Mouse (Mus musculus): ENCODE results near the gene Tub.
A peak's percentile ranks its signal among the peaks of the same experiment; 100 is the strongest.

The Tub gene

GRCm38 (mm10) chr7:109029961-109030465, 79.9 kb downstream of the Tub start:
- DNase-seq (ENCODE audit: low spot score): no peak

- DNase-seq (ENCODE audit: low spot score): no peak
Observed at GRCm38 (mm10) chr7:109031331-109031730, 81.2 kb downstream of the Tub start.

- DNase-seq (ENCODE audit: low spot score): no peak
Observed at GRCm38 (mm10) chr7:109032054-109032453, 81.9 kb downstream of the Tub start.

GRCm38 (mm10) chr7:109038121-109038735, 88.1 kb downstream of the Tub start:
- no peak for DNase-seq (ENCODE audit: low spot score)

- no peak for DNase-seq (ENCODE audit: low spot score)
Observed at GRCm38 (mm10) chr7:109038987-109039386, 88.8 kb downstream of the Tub start.

- no peak for DNase-seq (ENCODE audit: low spot score)
Observed at GRCm38 (mm10) chr7:109039445-109039844, 89.3 kb downstream of the Tub start.

GRCm38 (mm10) chr7:109045876-109046275, 95.7 kb downstream of the Tub start:
- no peak for DNase-seq (ENCODE audit: low spot score)

GRCm38 (mm10) chr7:109050831-109051230, 100.7 kb downstream of the Tub start:
- DNase-seq (ENCODE audit: low spot score): no peak

GRCm38 (mm10) chr7:109059536-109059935, 109.4 kb downstream of the Tub start:
- DNase-seq (ENCODE audit: low spot score): no peak

GRCm38 (mm10) chr7:109069641-109070040, 119.5 kb downstream of the Tub start:
- DNase-seq (ENCODE audit: low spot score): no peak

- DNase-seq (ENCODE audit: low spot score): no peak
Observed at GRCm38 (mm10) chr7:109072326-109072725, 122.2 kb downstream of the Tub start.

GRCm38 (mm10) chr7:109082269-109083112, 132.4 kb downstream of the Tub start:
- DNase-seq (ENCODE audit: low spot score): peak; percentile 67

- peak; percentile 78 for DNase-seq (ENCODE audit: low spot score)
Observed at GRCm38 (mm10) chr7:109083113-109083812, 133.1 kb downstream of the Tub start, which contains the start of gene Ric3. Gene Ric3, minus strand, starts transcription at chr7:109083331.

GRCm38 (mm10) chr7:109083813-109084184, 133.7 kb downstream of the Tub start:
- DNase-seq (ENCODE audit: low spot score): no peak

All from retina, embryonic 14.5 days (tissue).